ENCODE assay signal across 8 mouse cellular contexts in the genomic region with DNA sequence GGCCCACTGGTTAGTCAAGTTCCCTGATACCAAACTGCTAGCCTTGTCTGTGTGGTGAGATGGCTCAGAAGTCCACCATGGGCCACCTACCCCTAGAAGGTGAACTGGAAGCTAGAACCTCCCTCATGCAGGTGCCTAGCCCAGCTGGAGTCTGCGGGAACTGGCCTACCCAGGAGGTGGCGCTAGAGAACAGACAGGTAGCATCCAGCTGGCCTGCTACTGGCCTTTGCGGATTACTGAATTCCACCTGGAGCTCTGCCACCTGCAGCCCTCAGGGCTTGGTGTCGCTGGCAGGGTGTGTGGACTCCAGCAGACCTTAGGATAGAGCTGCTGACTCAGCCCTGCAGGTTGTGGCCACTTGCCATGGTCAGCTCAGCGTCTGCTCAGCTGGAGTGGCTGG.
DNase-seq lines count a peak whose midpoint lies in the region; ATAC-seq and TF ChIP-seq lines count a peak whose summit lies in the region.

No protein-coding gene starts in this region.

- peak; percentile 40 for DNase-seq in layer of hippocampus, adult 11-12 months (ENCODE audit: low spot score)
- DNase-seq in layer of hippocampus, adult 9-10 months (ENCODE audit: low spot score): no peak
- DNase-seq in CD4-positive helper T cell, adult 2 months (ENCODE audit: low read depth, low spot score): peak; percentile 17
- peak; percentile 59 for DNase-seq in adrenal gland, postnatal 25 days
- peak; percentile 33 for DNase-seq in forelimb bud, embryonic 11.5 days (ENCODE audit: low read depth, low spot score)
- peak; percentile 30 for DNase-seq in liver, adult 2 months (ENCODE audit: extremely low read depth, low read depth, low spot score)
- DNase-seq in thymus, postnatal 0 days (ENCODE audit: low spot score): peak; percentile 22

- H3K4me3 ChIP-seq in liver, adult 2 months (ENCODE audit: insufficient read depth, low read depth, low read length): no peak overlapping the region
- no peak overlapping the region for H3K4me3 ChIP-seq in hindbrain, embryonic 13.5 days

- H3K27ac ChIP-seq in liver, adult 2 months (replicated peaks; ENCODE audit: insufficient read depth, low read depth, low read length): no peak overlapping the region
- H3K27ac ChIP-seq in hindbrain, embryonic 13.5 days: no peak overlapping the region

- H3K4me1 ChIP-seq in liver, adult 2 months (ENCODE audit: control insufficient read depth, insufficient read depth, low read length): no peaks in the 10 kb centered on the region
- H3K4me1 ChIP-seq in hindbrain, embryonic 13.5 days (replicated peaks): peaks cover 20% of the 10 kb centered on the region

- no peaks in the 10 kb centered on the region for H3K79me2 ChIP-seq in liver, adult 2 months (ENCODE audit: control insufficient read depth, insufficient read depth, low read length)

- H3K36me3 ChIP-seq in liver, adult 2 months (ENCODE audit: control insufficient read depth, insufficient read depth, low read length): no peaks in the 10 kb centered on the region
- no peaks in the 10 kb centered on the region for H3K36me3 ChIP-seq in hindbrain, embryonic 13.5 days

- peak; percentile 91 for TF ChIP-seq CTCF in liver, adult 2 months (IDR thresholded peaks at IDR 0.05; ENCODE audit: low read depth, low read length)

- H3K9ac ChIP-seq in liver, adult 2 months (ENCODE audit: low read depth, low read length): no peak overlapping the region
- no peak overlapping the region for H3K9ac ChIP-seq in hindbrain, embryonic 13.5 days

- TF ChIP-seq POLR2A in liver, adult 2 months (IDR thresholded peaks at IDR 0.05; ENCODE audit: extremely low read depth, insufficient read depth, low read length): no peak

- no peaks in the 10 kb centered on the region for H3K9me3 ChIP-seq in hindbrain, embryonic 13.5 days

- H3K27me3 ChIP-seq in liver, adult 2 months (ENCODE audit: control insufficient read depth, insufficient read depth, low read length): no peaks in the 10 kb centered on the region
- H3K27me3 ChIP-seq in hindbrain, embryonic 13.5 days: no peaks in the 10 kb centered on the region

- no peak for ATAC-seq in hindbrain, embryonic 13.5 days (ENCODE audit: low FRiP score)

- H3K4me2 ChIP-seq in hindbrain, embryonic 13.5 days: no peak overlapping the region

- WGBS in liver, adult 2 months: 13% methylated on average over 5 of the region's 5 CpGs
- 31% methylated on average over 5 of the region's 5 CpGs for WGBS in hindbrain, embryonic 13.5 days
